Mouse (Mus musculus): ENCODE data around the gene Nmnat3. TPM values are rescaled to one million over a fixed set of nuclear protein-coding genes. Genes with fewer than 3 reads are reported as not detected.

Nmnat3 gene
- polyA plus RNA-seq (2017; shearing (Covaris generic)), result 8.9 TPM

DNA sequence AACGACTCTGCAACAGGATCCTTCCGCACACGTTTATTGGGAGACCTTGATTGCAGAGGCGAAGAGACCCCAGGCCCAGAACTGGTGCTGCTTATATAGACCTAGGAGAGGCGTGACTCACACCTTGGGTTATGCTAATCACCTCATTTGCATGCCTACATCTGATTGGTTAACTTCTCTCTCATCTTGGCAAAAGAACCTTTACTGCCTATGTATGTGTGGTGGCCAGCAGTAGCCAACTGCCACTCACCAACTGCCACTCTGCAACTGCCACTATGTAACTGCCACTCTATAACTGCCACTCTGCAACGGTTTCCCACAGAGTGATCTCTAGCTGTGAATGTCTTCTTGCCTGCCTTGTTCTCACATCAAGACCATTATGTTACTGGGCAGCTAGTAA, at the start of gene Nmnat3:
Nmnat3 (plus strand) TSS at position 301 of the 400 bp plus-strand sequence.

GRCm38 (mm10) chr9:98422656-98423055, 135.4 kb downstream of the Nmnat3 start, which contains the start of gene Rbp1:
Gene Rbp1, plus strand, starts transcription at chr9:98422961.

Other genes starting within 250 kb of the Nmnat3 start
- gene Rbp1, start 135.5 kb downstream of the Nmnat3 start, polyA plus RNA-seq (2017; shearing (Covaris generic)), result not detected
- gene Rbp2, start 198.7 kb downstream of the Nmnat3 start, polyA plus RNA-seq (2017; shearing (Covaris generic)), result not detected